Mouse (Mus musculus) kidney, postnatal 10 days (tissue): Measurements from ENCODE around the gene Comtd1.

Experiments
- DNase-seq: peaks from one replicate; pipeline ENCODE4 v3.0.0; 2021; ENCODE audit warnings: mixed read lengths

Comtd1 gene

GRCm38 (mm10) chr14:21848166-21849154 is at the start of gene Comtd1:
Comtd1 (minus strand) TSS chr14:21848977.
- DNase-seq: peak; percentile 96

- no peak for DNase-seq
Observed at GRCm38 (mm10) chr14:21892341-21892659, 43.5 kb upstream of the Comtd1 start.

GRCm38 (mm10) chr14:21891581-21892340 is 43.0 kb upstream of the Comtd1 start:
- DNase-seq: peak; percentile 61

- DNase-seq: peak; percentile 45
Observed at GRCm38 (mm10) chr14:21890430-21890829, 41.7 kb upstream of the Comtd1 start.

- no peak for DNase-seq
Observed at GRCm38 (mm10) chr14:21866816-21867215, 18.0 kb upstream of the Comtd1 start.

GRCm38 (mm10) chr14:21866291-21866690 is 17.5 kb upstream of the Comtd1 start:
- DNase-seq: no peak

- DNase-seq: no peak
Observed at GRCm38 (mm10) chr14:21856886-21857285, 8.1 kb upstream of the Comtd1 start.

GRCm38 (mm10) chr14:21855961-21856360 is 7.2 kb upstream of the Comtd1 start:
- DNase-seq: no peak

GRCm38 (mm10) chr14:21854271-21854670 is 5.5 kb upstream of the Comtd1 start:
- DNase-seq: no peak

GRCm38 (mm10) chr14:21853456-21854109 is 4.8 kb upstream of the Comtd1 start:
- peak; percentile 84 for DNase-seq

- DNase-seq: no peak
Observed at GRCm38 (mm10) chr14:21851996-21852791, 3.4 kb upstream of the Comtd1 start.

GRCm38 (mm10) chr14:21850419-21851127 is 1.8 kb upstream of the Comtd1 start:
- no peak for DNase-seq

GRCm38 (mm10) chr14:21849524-21850418 is 994 bp upstream of the Comtd1 start:
- no peak for DNase-seq

- peak; percentile 77 for DNase-seq
Observed at GRCm38 (mm10) chr14:21847381-21848165, 1.2 kb downstream of the Comtd1 start.

GRCm38 (mm10) chr14:21846827-21847380 is 1.9 kb downstream of the Comtd1 start:
- DNase-seq: no peak

- DNase-seq: no peak
Observed at GRCm38 (mm10) chr14:21843263-21843662, 5.5 kb downstream of the Comtd1 start.

- no peak for DNase-seq
Observed at GRCm38 (mm10) chr14:21841819-21842592, 6.8 kb downstream of the Comtd1 start.

GRCm38 (mm10) chr14:21838336-21839017 is 10.3 kb downstream of the Comtd1 start:
- no peak for DNase-seq
